Comparison of ENCODE assay signal across 8 mouse cellular contexts in the genomic region with DNA sequence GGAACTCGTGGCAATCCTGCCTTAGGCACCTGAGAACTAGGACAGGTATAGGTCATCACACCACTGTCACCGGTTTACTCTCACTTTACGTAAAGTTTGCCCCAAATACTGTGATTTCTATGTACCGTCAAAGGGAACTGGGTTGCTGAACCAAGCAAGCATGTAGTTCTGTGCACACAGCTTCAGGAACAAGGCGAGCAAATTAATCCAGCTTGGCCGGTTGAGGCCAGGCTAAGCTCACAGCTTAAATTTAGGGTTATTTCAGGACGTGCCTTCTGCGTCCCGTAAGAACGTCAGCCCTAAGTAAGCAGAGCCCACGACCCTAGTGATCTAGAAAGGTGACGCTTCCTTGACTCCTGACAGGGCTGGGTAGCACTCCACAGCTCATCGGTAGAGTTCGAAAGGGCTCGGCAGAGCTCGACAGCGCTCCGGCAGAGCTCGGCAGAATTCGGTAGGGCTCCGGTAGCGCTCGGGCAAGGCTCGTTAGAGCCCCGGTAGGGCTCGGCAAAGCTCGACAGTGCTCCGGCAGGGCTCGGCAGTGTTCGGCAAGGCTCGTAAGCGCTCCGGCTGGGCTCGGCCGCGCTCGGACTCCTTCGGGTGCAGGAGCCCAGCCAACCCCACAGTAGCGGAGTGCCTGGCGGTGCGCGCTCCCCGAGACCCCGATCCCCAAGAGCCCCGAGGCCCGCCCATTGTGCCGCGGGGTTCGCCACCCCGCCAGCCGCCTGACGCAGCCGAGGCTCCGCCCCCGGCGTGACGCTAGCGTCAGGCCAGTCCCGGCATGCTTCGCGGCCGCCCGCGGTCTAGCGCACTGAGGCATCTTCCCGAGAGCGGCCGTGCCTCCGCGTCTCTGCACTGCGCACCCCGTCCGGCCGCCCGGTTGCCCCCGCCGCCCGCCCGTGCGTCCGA. TPM values are rescaled to one million over a fixed set of nuclear protein-coding genes. Genes with fewer than 3 reads are reported as not detected.
A peak's percentile ranks its signal among the peaks of the same experiment; 100 is the strongest.
DNase-seq lines count a peak whose midpoint lies in the region; ATAC-seq and TF ChIP-seq lines count a peak whose summit lies in the region.

TSS of gene Etnk1 (plus strand) at position 770 of the 906 bp plus-strand sequence.

- H3K27me3 ChIP-seq in E14TG2a.4 (ENCODE audit: insufficient read depth, low read length), result no peaks in the 10 kb centered on the region
- no peaks in the 10 kb centered on the region for H3K27me3 ChIP-seq in forebrain, embryonic 12.5 days
- H3K27me3 ChIP-seq in heart, postnatal 0 days (ENCODE audit: control insufficient read depth, insufficient read depth, low read length), result no peaks in the 10 kb centered on the region
- no peaks in the 10 kb centered on the region for H3K27me3 ChIP-seq in liver, embryonic 16.5 days (ENCODE audit: control insufficient read depth, insufficient read depth, low read depth, low read length)
- no peaks in the 10 kb centered on the region for H3K27me3 ChIP-seq in neural tube, embryonic 13.5 days
- no peaks in the 10 kb centered on the region for H3K27me3 ChIP-seq in testis, adult 2 months (ENCODE audit: control insufficient read depth, insufficient read depth, low read length)

- H3K9me3 ChIP-seq in E14TG2a.4 (ENCODE audit: low read length), result no peaks in the 10 kb centered on the region
- H3K9me3 ChIP-seq in forebrain, embryonic 12.5 days, result no peaks in the 10 kb centered on the region
- no peaks in the 10 kb centered on the region for H3K9me3 ChIP-seq in heart, postnatal 0 days (replicated peaks; ENCODE audit: control insufficient read depth, low read length)
- H3K9me3 ChIP-seq in liver, embryonic 16.5 days (replicated peaks; ENCODE audit: control insufficient read depth, low read length), result no peaks in the 10 kb centered on the region
- no peaks in the 10 kb centered on the region for H3K9me3 ChIP-seq in neural tube, embryonic 13.5 days

- peak within 1 kb of the TSS; percentile 85 for H3K4me2 ChIP-seq in forebrain, embryonic 12.5 days
- peak within 1 kb of the TSS; percentile 99 for H3K4me2 ChIP-seq in heart, postnatal 0 days (ENCODE audit: low read depth, low read length)
- H3K4me2 ChIP-seq in liver, embryonic 16.5 days (ENCODE audit: low read depth, low read length), result peak within 1 kb of the TSS; percentile 70
- H3K4me2 ChIP-seq in neural tube, embryonic 13.5 days, result peak within 1 kb of the TSS; percentile 73

- peak within 1 kb of the TSS; percentile 92 for H3K27ac ChIP-seq in forebrain, embryonic 12.5 days
- peak within 1 kb of the TSS; percentile 93 for H3K27ac ChIP-seq in heart, postnatal 0 days (ENCODE audit: low read depth)
- peak within 1 kb of the TSS; percentile 96 for H3K27ac ChIP-seq in liver, embryonic 16.5 days (ENCODE audit: low read length)
- H3K27ac ChIP-seq in neural tube, embryonic 13.5 days (replicated peaks), result peak within 1 kb of the TSS; percentile 95
- peak within 1 kb of the TSS; percentile 78 for H3K27ac ChIP-seq in testis, adult 2 months (ENCODE audit: control insufficient read depth, insufficient read depth, low read depth, low read length)

- WGBS in forebrain, embryonic 12.5 days, result 1% methylated on average over 80 of the region's 81 CpGs
- WGBS in heart, postnatal 0 days, result 1% methylated on average over 72 of the region's 81 CpGs
- WGBS in liver, embryonic 16.5 days (ENCODE audit: insufficient replicate concordance), result under 1% methylated on average over 80 of the region's 81 CpGs
- 1% methylated on average over 78 of the region's 81 CpGs for WGBS in neural tube, embryonic 13.5 days

- TF ChIP-seq EP300 in heart, postnatal 0 days (IDR thresholded peaks at IDR 0.05; ENCODE audit: low read depth), result no peak

- peak within 1 kb of the TSS; percentile 83 for H3K9ac ChIP-seq in forebrain, embryonic 12.5 days
- H3K9ac ChIP-seq in heart, postnatal 0 days (replicated peaks; ENCODE audit: low read depth, low read length), result peak within 1 kb of the TSS; percentile 90
- peak within 1 kb of the TSS; percentile 93 for H3K9ac ChIP-seq in liver, embryonic 16.5 days (ENCODE audit: low read depth, low read length)
- peak within 1 kb of the TSS; percentile 94 for H3K9ac ChIP-seq in neural tube, embryonic 13.5 days

- peaks cover 33% of the 10 kb centered on the region for H3K36me3 ChIP-seq in E14TG2a.4 (ENCODE audit: insufficient read depth, low read length)
- H3K36me3 ChIP-seq in forebrain, embryonic 12.5 days (replicated peaks), result 0 out of 2 replicates have a peak, but pooled peaks cover 6% of the 10 kb centered on the region
- H3K36me3 ChIP-seq in heart, postnatal 0 days (replicated peaks; ENCODE audit: control insufficient read depth, insufficient read depth, low read length), result 0 out of 2 replicates have a peak, but pooled peaks cover 3% of the 10 kb centered on the region
- H3K36me3 ChIP-seq in liver, embryonic 16.5 days (ENCODE audit: control insufficient read depth, insufficient read depth), result no peaks in the 10 kb centered on the region
- peaks cover 8% of the 10 kb centered on the region; the same call in 1 of the 2 replicates for H3K36me3 ChIP-seq in neural tube, embryonic 13.5 days
- no peaks in the 10 kb centered on the region for H3K36me3 ChIP-seq in testis, adult 2 months (ENCODE audit: control insufficient read depth, insufficient read depth, low read length)

- peak; percentile 90 for DNase-seq in c-Kit-positive CD71-positive TER-119-positive erythroid progenitor cells, embryonic 14.5 days (ENCODE audit: low spot score)
- peak; percentile 88 for DNase-seq in heart, postnatal 0 days (ENCODE audit: low spot score)
- peak; percentile 94 to 97 for DNase-seq in kidney, postnatal 4 days

- ATAC-seq in forebrain, embryonic 12.5 days (ENCODE audit: low FRiP score), result peak; percentile 97
- peak; percentile 95 for ATAC-seq in heart, postnatal 0 days (ENCODE audit: insufficient read depth, low read depth)
- peak; percentile 88 for ATAC-seq in liver, embryonic 16.5 days (ENCODE audit: low read depth)
- peak; percentile 97 for ATAC-seq in neural tube, embryonic 13.5 days (ENCODE audit: low read depth)

- no peak for TF ChIP-seq CTCF in E14TG2a.4 (conservative IDR thresholded peaks at IDR 0.05; ENCODE audit: low read length)
- 0 out of 2 replicates have a peak, but pooled peaks have one; percentile 9 for TF ChIP-seq CTCF in heart, postnatal 0 days (IDR thresholded peaks at IDR 0.05; ENCODE audit: low read depth)
- TF ChIP-seq CTCF in testis, adult 2 months (IDR thresholded peaks at IDR 0.05; ENCODE audit: control insufficient read depth, insufficient read depth, insufficient replicate concordance, low read depth, low read length), result no peak

- H3K4me3 ChIP-seq in E14TG2a.4 (replicated peaks; ENCODE audit: low read length), result peak within 1 kb of the TSS; percentile 95
- peak within 1 kb of the TSS; percentile 88 for H3K4me3 ChIP-seq in forebrain, embryonic 12.5 days (replicated peaks)
- H3K4me3 ChIP-seq in heart, postnatal 0 days (ENCODE audit: low read depth, low read length), result peak within 1 kb of the TSS; percentile 93
- peak within 1 kb of the TSS; percentile 90 for H3K4me3 ChIP-seq in liver, embryonic 16.5 days (ENCODE audit: low read depth, low read length)
- peak within 1 kb of the TSS; percentile 91 for H3K4me3 ChIP-seq in neural tube, embryonic 13.5 days
- peak within 1 kb of the TSS; percentile 97 for H3K4me3 ChIP-seq in testis, adult 2 months (ENCODE audit: control insufficient read depth, low read depth, low read length)

- peak; percentile 99 for TF ChIP-seq POLR2A in testis, adult 2 months (IDR thresholded peaks at IDR 0.05; ENCODE audit: control insufficient read depth, low read depth, low read length)

- peaks cover 81% of the 10 kb centered on the region for H3K4me1 ChIP-seq in E14TG2a.4 (replicated peaks; ENCODE audit: low read depth, low read length)
- H3K4me1 ChIP-seq in forebrain, embryonic 12.5 days, result peaks cover 33% of the 10 kb centered on the region
- H3K4me1 ChIP-seq in heart, postnatal 0 days (ENCODE audit: control insufficient read depth, insufficient read depth), result peaks cover 22% of the 10 kb centered on the region; the same call in 1 of the 2 replicates
- H3K4me1 ChIP-seq in liver, embryonic 16.5 days (ENCODE audit: control insufficient read depth, low read depth, low read length), result peaks cover 31% of the 10 kb centered on the region
- peaks cover 51% of the 10 kb centered on the region for H3K4me1 ChIP-seq in neural tube, embryonic 13.5 days (replicated peaks)
- peaks cover 3% of the 10 kb centered on the region for H3K4me1 ChIP-seq in testis, adult 2 months (ENCODE audit: control insufficient read depth, insufficient read depth, low read length)

RNA-seq across cellular contexts. Expression of gene Etnk1, which starts in this region (rescaled TPM):
- polyA plus RNA-seq in forebrain, embryonic 12.5 days (2016; fragmentation: Nextera tagmentation; extraction: Ambion mirVana), result 33.9 and 39.5 TPM in 2 replicates
- 20.6 and 22.0 TPM in 2 replicates for total RNA-seq in heart, postnatal 0 days (2014; rRNA removed; ENCODE audit: low replicate concordance)
- 7.0 and 7.4 TPM in 2 replicates for polyA plus RNA-seq in heart, postnatal 0 days (2015; fragmentation: Nextera tagmentation; extraction: Ambion mirVana)
- polyA plus RNA-seq in liver, embryonic 16.5 days (2015; fragmentation: Nextera tagmentation; extraction: Ambion mirVana), result 7.8 and 8.7 TPM in 2 replicates
- polyA plus RNA-seq in neural tube, embryonic 13.5 days (2015; fragmentation: Nextera tagmentation; extraction: Ambion mirVana), result 35.4 and 37.0 TPM in 2 replicates
- polyA plus RNA-seq in testis, adult 2 months (2012; rRNA removed), result 48.3 and 52.2 TPM in 2 replicates

Comparison
In these comparisons a context has a peak if more than half of its experiments do, and no peak if none do; other contexts are left out.
1. Peak in every context shown above with its lines: DNase-seq, ATAC-seq, H3K4me3 ChIP-seq and H3K27ac ChIP-seq.